9 mouse cellular contexts compared by ENCODE assay signal in the genomic region with DNA sequence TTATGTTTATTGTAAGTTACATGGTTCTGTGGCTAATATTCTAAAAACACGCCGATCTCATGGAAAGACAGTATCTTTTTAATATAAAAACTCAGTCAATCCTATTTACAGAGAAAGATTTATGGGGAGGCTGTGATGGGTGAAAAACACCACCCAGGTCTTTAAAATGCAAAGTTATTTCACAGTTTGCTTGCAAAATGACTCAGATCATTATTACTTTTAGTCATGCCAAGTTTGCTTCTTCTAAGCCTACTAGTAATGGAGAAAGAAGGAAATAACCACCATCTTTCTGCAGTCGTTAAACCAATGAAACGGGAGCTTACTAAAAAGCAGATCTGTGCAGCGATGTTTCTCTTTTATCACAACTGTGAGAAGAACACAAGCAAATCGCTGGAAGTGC. TPM values are rescaled to one million over a fixed set of nuclear protein-coding genes. Genes with fewer than 3 reads are reported as not detected.
DNase-seq lines count a peak whose midpoint lies in the region; ATAC-seq and TF ChIP-seq lines count a peak whose summit lies in the region.
"Had no signal": no experiment of that assay in that cellular context is flagged by ENCODE, and none has a peak within 500 bp of the region (broad histone marks: within the 10 kb centered on the region; RNA-seq: fewer than 3 reads in every experiment).

No protein-coding gene starts in this region.

- peaks cover 11% of the 10 kb centered on the region for H3K79me2 ChIP-seq in myocyte (ENCODE audit: control insufficient read depth, insufficient read depth)

- H3K4me3 ChIP-seq in kidney, embryonic 14.5 days (ENCODE audit: low read length): peak overlapping the region; percentile 84
- H3K4me3 ChIP-seq in embryonic facial prominence, embryonic 13.5 days: peak overlapping the region; percentile 78
- peak overlapping the region; percentile 77 for H3K4me3 ChIP-seq in intestine, embryonic 15.5 days (replicated peaks)
- H3K4me3 ChIP-seq in myocyte: peak overlapping the region; percentile 34
- H3K4me3 ChIP-seq in thymus, adult 2 months (ENCODE audit: control insufficient read depth, insufficient read depth, low read length): no peak overlapping the region

- no peak overlapping the region for H3K9ac ChIP-seq in kidney, embryonic 14.5 days (ENCODE audit: low read depth, low read length)
- H3K9ac ChIP-seq in embryonic facial prominence, embryonic 13.5 days: no peak overlapping the region; the same call in 1 of the 2 replicates
- no peak overlapping the region for H3K9ac ChIP-seq in intestine, embryonic 15.5 days

- no peaks in the 10 kb centered on the region; the same call in 1 of the 2 replicates for H3K4me1 ChIP-seq in kidney, embryonic 14.5 days (ENCODE audit: control insufficient read depth, insufficient read depth, low read length)
- 0 out of 2 replicates have a peak, but pooled peaks cover 6% of the 10 kb centered on the region for H3K4me1 ChIP-seq in embryonic facial prominence, embryonic 13.5 days
- H3K4me1 ChIP-seq in intestine, embryonic 15.5 days (replicated peaks): 0 out of 2 replicates have a peak, but pooled peaks cover 3% of the 10 kb centered on the region
- H3K4me1 ChIP-seq in thymus, adult 2 months (replicated peaks; ENCODE audit: control insufficient read depth, insufficient read depth, low read length): no peaks in the 10 kb centered on the region

- no peaks in the 10 kb centered on the region for H3K36me3 ChIP-seq in kidney, embryonic 14.5 days (ENCODE audit: control insufficient read depth, insufficient read depth, low read length)
- H3K36me3 ChIP-seq in embryonic facial prominence, embryonic 13.5 days: no peaks in the 10 kb centered on the region
- no peaks in the 10 kb centered on the region for H3K36me3 ChIP-seq in intestine, embryonic 15.5 days
- H3K36me3 ChIP-seq in myocyte (ENCODE audit: control insufficient read depth, insufficient read depth): no peaks in the 10 kb centered on the region
- no peaks in the 10 kb centered on the region for H3K36me3 ChIP-seq in thymus, adult 2 months (ENCODE audit: control insufficient read depth, insufficient read depth, low read length)
- H3K36me3 ChIP-seq: G1E had no signal

- ATAC-seq in kidney, embryonic 14.5 days (ENCODE audit: low FRiP score, low TSS enrichment): no peak
- no peak for ATAC-seq in embryonic facial prominence, embryonic 13.5 days (ENCODE audit: insufficient number of reproducible peaks, insufficient read depth, low FRiP score, low TSS enrichment, low read depth)
- no peak for ATAC-seq in intestine, embryonic 15.5 days
- no peak for ATAC-seq in granulocyte monocyte progenitor cell, adult 5-6 weeks (replicated peaks; ENCODE audit: poor library complexity, severe bottlenecking)

- 36% methylated on average over 6 of the region's 6 CpGs for WGBS in kidney, embryonic 14.5 days
- 33% methylated on average over 6 of the region's 6 CpGs for WGBS in embryonic facial prominence, embryonic 13.5 days
- WGBS in intestine, embryonic 15.5 days: 32% methylated on average over 6 of the region's 6 CpGs
- 44% methylated on average over 6 of the region's 6 CpGs for WGBS in thymus, adult 2 months

- no peaks in the 10 kb centered on the region for H3K27me3 ChIP-seq in kidney, embryonic 14.5 days (ENCODE audit: control insufficient read depth, insufficient read depth, low read length)
- H3K27me3 ChIP-seq in embryonic facial prominence, embryonic 13.5 days: peaks cover 5% of the 10 kb centered on the region; the same call in 1 of the 2 replicates
- H3K27me3 ChIP-seq in intestine, embryonic 15.5 days (replicated peaks): no peaks in the 10 kb centered on the region
- no peaks in the 10 kb centered on the region for H3K27me3 ChIP-seq in myocyte (ENCODE audit: control insufficient read depth, insufficient read depth, insufficient read length)
- peaks cover 4% of the 10 kb centered on the region; the same call in 1 of the 2 replicates for H3K27me3 ChIP-seq in thymus, adult 2 months (ENCODE audit: control insufficient read depth, insufficient read depth, low read length)

- DNase-seq in kidney, postnatal 10 days: no peak
- DNase-seq in thymus, adult 2 months: no peak
- no peak for DNase-seq in embryo, embryonic 10 days (ENCODE audit: low spot score)

- TF ChIP-seq POLR2A in myocyte (IDR thresholded peaks at IDR 0.05; ENCODE audit: insufficient read length, low read depth): no peak
- no peak for TF ChIP-seq POLR2A in thymus, adult 2 months (IDR thresholded peaks at IDR 0.05; ENCODE audit: control insufficient read depth, extremely low read depth, insufficient read depth, low read length, poor library complexity)

- no peak overlapping the region for H3ac ChIP-seq in myocyte (ENCODE audit: control insufficient read depth, insufficient read length)

- peak overlapping the region; percentile 92 for H3K4me2 ChIP-seq in kidney, embryonic 14.5 days (replicated peaks; ENCODE audit: low read depth, low read length)
- peak overlapping the region; percentile 91 for H3K4me2 ChIP-seq in embryonic facial prominence, embryonic 13.5 days
- peak overlapping the region; percentile 91 for H3K4me2 ChIP-seq in intestine, embryonic 15.5 days (replicated peaks)
- H3K4me2 ChIP-seq in myocyte (ENCODE audit: low read depth): peak overlapping the region; percentile 80

- no peak for TF ChIP-seq CTCF in thymus, adult 2 months (IDR thresholded peaks at IDR 0.05; ENCODE audit: borderline replicate concordance, control insufficient read depth, extremely low read depth, insufficient read depth, low read length, poor library complexity)

- no peaks in the 10 kb centered on the region for H3K9me3 ChIP-seq in kidney, embryonic 14.5 days (ENCODE audit: control insufficient read depth, low read length)
- peaks cover 3% of the 10 kb centered on the region; the same call in 1 of the 2 replicates for H3K9me3 ChIP-seq in embryonic facial prominence, embryonic 13.5 days
- H3K9me3 ChIP-seq in intestine, embryonic 15.5 days: no peaks in the 10 kb centered on the region

- H3K27ac ChIP-seq in kidney, embryonic 14.5 days (ENCODE audit: low read depth, low read length): no peak overlapping the region
- no peak overlapping the region for H3K27ac ChIP-seq in embryonic facial prominence, embryonic 13.5 days
- H3K27ac ChIP-seq in intestine, embryonic 15.5 days: no peak overlapping the region
- H3K27ac ChIP-seq in thymus, adult 2 months (ENCODE audit: control insufficient read depth, insufficient read depth, low read length): no peak overlapping the region

TF ChIP-seq in myocyte, 11 proteins besides CTCF, POLR2A, EP300 and RAD21:
- TF ChIP-seq CEBPB (IDR thresholded peaks at IDR 0.05; ENCODE audit: insufficient read depth, poor library complexity, severe bottlenecking) (no peak), MAX (IDR thresholded peaks at IDR 0.05; ENCODE audit: low read depth) (no peak), POLR2AphosphoS2 (IDR thresholded peaks at IDR 0.05; ENCODE audit: insufficient read length, low read depth) (no peak), MYOG (IDR thresholded peaks at IDR 0.05; ENCODE audit: control insufficient read depth in 1 of 3, insufficient read depth in 1 of 3, insufficient read length in 2 of 3, low read depth in 2 of 3) (no peak), REST (IDR thresholded peaks at IDR 0.05; ENCODE audit: insufficient read depth, insufficient read length) (no peak), USF1 (IDR thresholded peaks at IDR 0.05; ENCODE audit: low read depth) (no peak), TCF12 (IDR thresholded peaks at IDR 0.05; ENCODE audit: insufficient read depth, poor library complexity, severe bottlenecking) (no peak), SRF (IDR thresholded peaks at IDR 0.05; ENCODE audit: control insufficient read depth, insufficient read length, low read depth) (no peak), TCF3 (IDR thresholded peaks at IDR 0.05; ENCODE audit: insufficient read length, low read depth) (no peak), E2F4 (IDR thresholded peaks at IDR 0.05; ENCODE audit: insufficient read depth) (no peak), MYOD1 (IDR thresholded peaks at IDR 0.05; ENCODE audit: control insufficient read depth in 1 of 3, insufficient read length in 2 of 3, low read depth in 2 of 3) (no peak)

RNA-seq across cellular contexts. Expression of a gene that starts 1.4 kb away (rescaled TPM):
- 22.6 and 31.9 TPM in 2 replicates for polyA plus RNA-seq in kidney, embryonic 14.5 days (2014; fragmentation: Nextera tagmentation; extraction: Ambion mirVana)
- 33.4 and 34.1 TPM in 2 replicates for polyA plus RNA-seq in embryonic facial prominence, embryonic 13.5 days (2015; fragmentation: Nextera tagmentation; extraction: Ambion mirVana)
- polyA plus RNA-seq in intestine, embryonic 15.5 days (2015; fragmentation: Nextera tagmentation; extraction: Ambion mirVana): 24.7 and 26.9 TPM in 2 replicates
- polyA plus RNA-seq in myocyte (2012; fragmentation: generic; extraction: Trizol): 4.5 TPM
- polyA plus RNA-seq in thymus, adult 2 months (2012; rRNA removed): 1.2 TPM in 2 replicates
- not detected in 2 replicates for total RNA-seq in granulocyte monocyte progenitor cell, adult 5-6 weeks (2014; fragmentation: Nextera tagmentation)
- total RNA-seq in granulocyte monocyte progenitor cell, adult 5-6 weeks (2017): not detected in 2 replicates
- polyA plus RNA-seq: G1E had no signal
